Mouse (Mus musculus): ENCODE data around the gene Tcte2.

The Tcte2 gene

GRCm38 (mm10) chr17:13716336-13716735, 45.3 kb downstream of the Tcte2 start:
- DNase-seq: no peak

- DNase-seq: no peak
These were observed 46.1 kb downstream of the Tcte2 start for GRCm38 (mm10) chr17:13715511-13715910.

GRCm38 (mm10) chr17:13714654-13715053, 47.0 kb downstream of the Tcte2 start:
- no peak for DNase-seq

- DNase-seq: no peak
These were observed 47.5 kb downstream of the Tcte2 start for GRCm38 (mm10) chr17:13714128-13714527.

- no peak for DNase-seq
These were observed 49.1 kb downstream of the Tcte2 start for GRCm38 (mm10) chr17:13712518-13712917.

- DNase-seq: no peak
These were observed 49.5 kb downstream of the Tcte2 start for GRCm38 (mm10) chr17:13712116-13712515.

- DNase-seq: no peak
These were observed 50.5 kb downstream of the Tcte2 start for GRCm38 (mm10) chr17:13711173-13711572.

GRCm38 (mm10) chr17:13705481-13705921, 56.1 kb downstream of the Tcte2 start:
- no peak for DNase-seq

GRCm38 (mm10) chr17:13703611-13704320, 57.9 kb downstream of the Tcte2 start:
- no peak for DNase-seq

- DNase-seq: peak; percentile 53
These were observed 61.3 kb downstream of the Tcte2 start for GRCm38 (mm10) chr17:13700131-13701016.

- no peak for DNase-seq
These were observed 61.9 kb downstream of the Tcte2 start for GRCm38 (mm10) chr17:13699716-13700115.

- DNase-seq: no peak
These were observed 63.4 kb downstream of the Tcte2 start for GRCm38 (mm10) chr17:13698194-13698593.

GRCm38 (mm10) chr17:13697646-13698045, 64.0 kb downstream of the Tcte2 start:
- DNase-seq: no peak

GRCm38 (mm10) chr17:13695881-13696280, 65.7 kb downstream of the Tcte2 start:
- DNase-seq: no peak

GRCm38 (mm10) chr17:13695211-13695610, 66.4 kb downstream of the Tcte2 start:
- DNase-seq: no peak

GRCm38 (mm10) chr17:13694181-13694580, 67.4 kb downstream of the Tcte2 start:
- no peak for DNase-seq

- no peak for DNase-seq
These were observed 74.0 kb downstream of the Tcte2 start for GRCm38 (mm10) chr17:13687656-13688055.

GRCm38 (mm10) chr17:13687086-13687485, 74.5 kb downstream of the Tcte2 start:
- DNase-seq: no peak

GRCm38 (mm10) chr17:13685621-13686020, 76.0 kb downstream of the Tcte2 start:
- no peak for DNase-seq

GRCm38 (mm10) chr17:13684256-13684655, 77.4 kb downstream of the Tcte2 start:
- DNase-seq: no peak

GRCm38 (mm10) chr17:13683411-13684174, 78.0 kb downstream of the Tcte2 start:
- DNase-seq: peak; percentile 65

GRCm38 (mm10) chr17:13683027-13683410, 78.6 kb downstream of the Tcte2 start:
- no peak for DNase-seq

GRCm38 (mm10) chr17:13682378-13683026, 79.1 kb downstream of the Tcte2 start:
- DNase-seq: no peak

All from liver (tissue).